Mouse (Mus musculus) heart, postnatal 0 days (tissue): ENCODE measurements at regions not wholly inside any gene's neighbourhood (a gene's known extent, or its start where the extent isn't known, plus 50 kb on each side); places are given as distances from the start of the nearest gene placed in this dataset.

ENCODE experiments used
- CTCF ChIP-seq: IDR thresholded peaks from 2 replicates; pipeline ENCODE4 v1.5.1; 2016; ENCODE audit warnings: antibody characterized with exemption, control low read depth, low read depth
- EP300 ChIP-seq: IDR thresholded peaks from 2 replicates; pipeline ENCODE4 v1.6.1; 2016; ENCODE audit warnings: antibody characterized with exemption, low read depth

- TF ChIP-seq CTCF (no peak), EP300 (no peak)
Measured at GRCm38 (mm10) chr3:83583071-83583672, 182.9 kb upstream of the Sfrp2 start.
